Mouse (Mus musculus) activated CD4-positive, CD25-positive, alpha-beta regulatory T cell, adult 4 months (primary cell): ENCODE measurements around the gene Gle1. TPM values are rescaled to one million over a fixed set of nuclear protein-coding genes. Genes with fewer than 3 reads are reported as not detected.

Experiments used
- ATAC-seq: one replicate; pipeline ENCODE4 v1.8.0; 2017
- polyA plus RNA-seq, 2 experiments: library from polyadenylated mRNA; unstranded; fragments of 100-300 nt; shearing (Covaris generic); gene quantifications; one replicate each; pipeline ENCODE4 v1.2.1; 2017

Gene Gle1
- polyA plus RNA-seq, 2 experiments from 2014 or later = 42.4 to 52.7 TPM

DNA sequence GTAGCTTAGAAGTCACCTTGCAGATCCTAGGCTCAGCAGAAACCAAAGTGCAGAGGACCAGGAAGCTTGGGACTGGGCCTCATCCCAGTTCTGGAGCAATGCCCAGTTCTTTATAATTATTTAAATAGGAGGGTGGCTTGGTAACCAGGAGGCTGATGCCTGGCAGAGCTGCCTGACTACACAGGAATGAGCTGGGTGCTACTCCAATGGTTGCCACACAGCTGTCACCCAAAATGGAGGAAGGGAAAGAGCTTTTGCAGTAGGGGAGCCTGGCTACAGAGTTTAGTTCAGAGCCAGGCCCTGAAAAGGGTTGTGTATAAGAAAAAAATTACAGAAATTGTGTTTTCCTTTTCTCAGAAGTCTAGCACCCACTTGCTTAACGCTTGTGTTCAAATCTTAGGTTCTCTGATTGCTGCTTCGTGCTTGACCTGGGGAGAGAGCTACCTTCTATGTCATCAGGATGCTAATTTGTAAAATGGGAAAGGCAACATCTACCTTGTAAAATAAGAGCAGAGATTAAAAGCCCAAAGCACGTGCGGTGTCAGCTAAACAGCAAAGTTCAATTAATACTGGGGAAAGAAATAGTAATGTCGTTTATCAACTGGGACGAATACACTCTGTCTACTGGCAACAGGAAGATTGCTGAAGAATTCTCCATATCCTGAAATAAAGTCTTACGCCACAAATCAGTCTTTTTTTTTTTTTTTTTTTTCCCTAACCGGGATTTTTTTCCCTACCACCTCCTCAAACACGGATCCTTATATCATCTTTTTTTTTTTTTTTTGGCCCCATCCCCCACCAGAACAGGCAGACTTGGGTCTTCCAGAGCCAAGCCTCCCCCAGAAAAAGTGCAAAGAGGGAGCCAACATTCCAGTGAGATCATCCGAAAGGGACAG, 29.4 kb downstream of the Gle1 start:
- no peak for ATAC-seq

DNA sequence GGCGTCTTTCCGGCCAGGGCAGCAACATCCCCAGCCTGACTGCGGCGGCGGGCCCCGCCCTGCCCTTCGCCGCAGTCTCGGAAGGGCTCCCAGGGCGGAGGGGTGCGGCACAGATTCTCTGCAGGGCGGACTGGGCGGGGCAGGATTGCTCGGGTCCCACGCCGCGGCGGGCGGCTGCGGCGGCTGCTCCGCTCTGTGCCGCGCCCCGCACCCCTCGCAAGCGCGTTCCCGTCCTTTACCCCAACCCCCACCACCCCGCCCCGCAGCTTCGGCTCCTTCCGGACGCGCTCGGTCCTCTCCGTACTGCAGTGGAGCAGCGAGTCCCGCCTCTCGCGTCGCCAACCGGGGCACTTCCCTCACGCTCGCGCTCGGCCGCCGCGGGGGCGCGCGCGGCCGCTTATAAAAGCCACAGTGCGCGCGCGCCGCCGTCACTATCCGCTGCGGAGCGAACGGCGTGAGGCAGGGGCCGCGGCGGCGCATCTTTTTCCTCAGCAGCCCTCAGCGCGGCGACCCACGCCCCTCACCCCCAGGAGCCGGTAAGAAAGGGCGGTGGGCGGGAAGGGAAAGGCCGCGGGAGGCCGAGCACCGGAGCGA, 30.1 kb downstream of the Gle1 start, which contains the start of gene Sptan1:
Gene Sptan1 (plus strand): TSS at position 311 of the 594 bp plus-strand sequence.
- ATAC-seq = peak; percentile 86

DNA sequence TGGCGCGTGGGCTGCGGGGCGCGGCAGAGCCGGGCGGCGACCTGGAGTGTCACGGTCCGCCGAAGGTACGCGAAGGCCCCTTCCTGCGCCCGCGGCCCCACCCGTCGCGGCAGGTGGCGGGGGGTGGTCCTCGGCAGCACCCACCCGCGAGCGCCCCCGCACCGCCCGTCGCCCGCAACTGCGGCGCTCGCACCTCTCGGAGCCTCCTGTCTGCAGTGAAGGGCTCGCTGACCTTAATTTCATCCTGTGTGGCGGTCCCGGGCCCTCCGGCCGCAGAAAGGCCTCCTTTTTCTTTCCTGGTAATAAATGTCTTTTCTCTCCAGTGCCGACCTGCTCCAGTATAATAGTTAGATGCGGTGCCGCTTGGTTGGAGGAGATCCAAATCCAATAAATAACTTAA, 30.7 kb downstream of the Gle1 start:
- no peak for ATAC-seq

GRCm38 (mm10) chr2:29966826-29967225, 31.6 kb downstream of the Gle1 start:
- ATAC-seq = no peak

DNA sequence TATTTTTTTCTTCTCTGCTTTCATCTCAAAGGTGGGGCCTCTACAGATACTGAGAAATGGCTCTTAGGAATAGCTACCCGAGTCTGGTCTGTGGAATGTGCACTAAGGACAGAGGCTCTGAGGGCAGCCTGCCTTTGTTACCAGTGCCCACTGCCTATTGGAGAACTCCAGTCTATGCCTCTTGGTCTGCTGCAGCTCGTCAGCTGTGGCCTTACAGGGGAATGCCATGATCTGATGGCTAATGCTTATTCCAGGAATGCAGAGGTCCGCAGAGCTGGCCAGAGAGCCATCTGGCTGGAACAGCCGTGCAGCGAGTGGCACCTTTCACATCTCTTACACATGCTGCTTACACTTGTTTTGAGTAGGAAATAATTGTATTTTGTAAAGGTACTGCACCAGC, 32.5 kb downstream of the Gle1 start:
- ATAC-seq = no peak

- ATAC-seq = no peak
Observed at GRCm38 (mm10) chr2:29968638-29969037, 33.4 kb downstream of the Gle1 start.

GRCm38 (mm10) chr2:29971838-29972635, 36.8 kb downstream of the Gle1 start:
- no peak for ATAC-seq

DNA sequence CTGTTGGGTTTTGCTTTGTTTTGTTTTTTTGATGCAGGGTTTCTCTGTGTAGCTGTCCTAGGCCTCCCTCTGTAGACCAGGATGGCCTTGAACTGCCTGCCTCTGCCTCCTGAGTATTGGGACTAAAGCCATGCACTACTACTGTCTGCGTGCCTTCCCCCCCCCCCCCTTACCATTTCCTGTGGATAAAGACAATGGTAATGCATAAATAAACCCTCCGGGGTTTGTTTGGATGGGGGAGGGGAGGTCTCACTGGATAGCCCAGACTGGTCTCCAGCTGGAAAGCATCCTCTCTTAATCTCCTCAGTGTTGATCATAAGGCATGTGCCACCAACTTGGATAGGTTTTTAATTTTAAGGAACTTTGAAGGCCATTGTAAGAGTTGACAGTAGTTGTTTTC, 38.3 kb downstream of the Gle1 start:
- no peak for ATAC-seq

GRCm38 (mm10) chr2:29977307-29977706, 42.1 kb downstream of the Gle1 start:
- ATAC-seq = peak; percentile 40

DNA sequence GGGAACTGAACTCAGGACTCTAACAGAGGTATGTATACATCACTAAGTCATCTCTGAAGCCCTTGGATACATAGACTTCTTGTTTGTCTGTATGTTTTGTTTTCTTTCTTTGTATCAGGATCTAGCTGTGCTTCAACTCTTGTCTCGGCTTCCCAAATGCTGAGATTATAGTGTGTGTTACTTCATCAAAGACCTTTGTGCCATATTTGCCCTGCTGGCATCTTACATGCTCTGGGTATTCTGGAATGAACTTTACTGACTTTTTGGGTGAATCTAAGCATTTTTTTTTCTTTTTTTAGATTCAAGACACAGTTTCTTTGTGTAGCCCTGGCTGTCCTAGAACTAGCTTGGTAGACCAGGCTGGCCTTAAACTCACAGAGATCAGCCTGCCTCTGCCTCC, 45.4 kb downstream of the Gle1 start:
- no peak for ATAC-seq

- no peak for ATAC-seq
Observed at GRCm38 (mm10) chr2:29991962-29992361, 56.7 kb downstream of the Gle1 start.

DNA sequence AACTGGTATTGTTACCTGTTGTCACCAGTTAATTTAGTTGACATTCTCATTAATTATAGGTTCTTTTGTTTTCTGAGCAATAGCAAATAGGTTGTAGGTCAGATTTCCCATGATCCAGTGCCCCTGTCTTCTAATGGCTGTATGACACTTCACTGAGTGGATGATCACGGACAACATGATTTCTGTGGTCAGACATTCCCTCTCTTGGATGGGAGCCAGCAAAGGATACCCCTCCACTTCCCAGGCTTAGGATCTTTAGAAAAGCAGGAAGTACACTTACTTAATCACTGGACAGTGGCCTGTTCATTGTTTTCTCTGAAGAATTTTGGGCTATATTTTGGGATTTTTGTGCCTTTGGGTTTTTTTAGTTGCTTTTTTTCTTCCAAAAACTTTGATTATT, 73.9 kb downstream of the Gle1 start:
- no peak for ATAC-seq

Other genes with a start within 250 kb of the Gle1 start
- gene Gm13420, start 183.7 kb upstream of the Gle1 start, polyA plus RNA-seq = under 1 TPM in 1 of 2 experiments, not detected in 1; 0.30 TPM
- not detected for gene Gm13547, start 176.1 kb upstream of the Gle1 start, polyA plus RNA-seq
- gene Coq4, start 147.9 kb upstream of the Gle1 start, polyA plus RNA-seq = 10 to 100 TPM in 1 of 2 experiments, 1 to 10 TPM in 1; 5.8 to 10.5 TPM
- gene Trub2, start 146.9 kb upstream of the Gle1 start, polyA plus RNA-seq = 10 to 100 TPM; 21.7 to 30.0 TPM
- 1 to 10 TPM; 1.3 to 1.5 TPM for gene Slc27a4, start 132.8 kb upstream of the Gle1 start, polyA plus RNA-seq
- 10 to 100 TPM; 25.1 to 25.7 TPM for gene Urm1, start 115.4 kb upstream of the Gle1 start, polyA plus RNA-seq
- gene Cercam, start 66.3 kb upstream of the Gle1 start, polyA plus RNA-seq = 1 to 10 TPM; 1.2 to 1.4 TPM
- 10 to 100 TPM; 44.3 to 45.0 TPM for gene Odf2, start 46.2 kb upstream of the Gle1 start, polyA plus RNA-seq
- gene Sptan1, start 30.1 kb downstream of the Gle1 start, polyA plus RNA-seq = 10 to 100 TPM; 78.3 to 89.3 TPM
- gene Wdr34, start 113.5 kb downstream of the Gle1 start, polyA plus RNA-seq = 1 to 10 TPM in 1 of 2 experiments, under 1 TPM in 1; 0.87 to 1.4 TPM
- gene Set, start 122.0 kb downstream of the Gle1 start, polyA plus RNA-seq = 100 to 1,000 TPM; 369 to 379 TPM
- gene Pkn3, start 142.3 kb downstream of the Gle1 start, polyA plus RNA-seq = under 1 TPM in 1 of 2 experiments, not detected in 1; 0.41 TPM
- gene Zdhhc12, start 158.2 kb downstream of the Gle1 start, polyA plus RNA-seq = 10 to 100 TPM; 31.6 to 32.4 TPM
- 10 to 100 TPM; 14.5 to 15.2 TPM for gene Zer1, start 189.2 kb downstream of the Gle1 start, polyA plus RNA-seq
- 1 to 10 TPM; 6.8 to 6.9 TPM for gene Tbc1d13, start 198.3 kb downstream of the Gle1 start, polyA plus RNA-seq
- gene Endog, start 236.1 kb downstream of the Gle1 start, polyA plus RNA-seq = 1 to 10 TPM; 2.6 to 3.3 TPM
- gene Spout1, start 243.0 kb downstream of the Gle1 start, polyA plus RNA-seq = 10 to 100 TPM; 32.0 to 33.8 TPM